21 mouse cellular contexts compared by ENCODE assay signal in genomic region chr14:22887182-22887581, GRCm38 (mm10).
DNase-seq lines count a peak whose midpoint lies in the region; ATAC-seq lines count a peak whose summit lies in the region.
"Had no signal": no experiment of that assay in that cellular context is flagged by ENCODE, and none has a peak within 500 bp of the region (broad histone marks: within the 10 kb centered on the region; RNA-seq: fewer than 3 reads in every experiment).

No protein-coding gene starts in this region.

- DNase-seq in adrenal gland, adult (ENCODE audit: inconsistent age in 2 of 2, low spot score in 1 of 2) = peak; percentile 53 to 65
- no peak for DNase-seq in adrenal gland, adult 18-20 months (ENCODE audit: low spot score in 2 of 2)
- peak; percentile 89 for DNase-seq in Muller cell, postnatal 12 days (ENCODE audit: inconsistent ontology term)
- peak; percentile 23 for DNase-seq in mesoderm, embryonic 11.5 days (ENCODE audit: low read depth, low spot score)
- no peak for DNase-seq in thymus, postnatal 0 days (ENCODE audit: low spot score)
- no peak for DNase-seq in thymus, postnatal 36 days
- no peak for DNase-seq in lung, postnatal 4 days
- DNase-seq: cerebellum, adult 9-11 months; gastrocnemius, adult 2 months; heart, postnatal 4 days; kidney, adult 8-10 months; kidney, postnatal 14 days; lung, adult 18-20 months; lung, postnatal 14 days; right cerebral cortex, adult 18-20 months; right cerebral cortex, postnatal 4 days; thymus, postnatal 4 days had no signal

- peak; percentile 73 for ATAC-seq in common myeloid progenitor, adult 5-6 weeks (replicated peaks; ENCODE audit: low read depth, poor library complexity, severe bottlenecking)
- ATAC-seq: intestine, embryonic 15.5 days; liver, embryonic 12.5 days; midbrain, embryonic 16.5 days had no signal

Comparison
In these comparisons a context has a peak if more than half of its experiments do, and no peak if none do; other contexts are left out.
1. DNase-seq: peak in adrenal gland, adult (2 of 2), Muller cell, postnatal 12 days (single experiment) and mesoderm, embryonic 11.5 days (single experiment); none in adrenal gland, adult 18-20 months (0 of 2), thymus, postnatal 0 days (single experiment), thymus, postnatal 36 days (0 of 2) and lung, postnatal 4 days (0 of 2).